Mouse (Mus musculus) left cerebral cortex, adult 18-20 months (tissue): ENCODE data around the gene Cd81. TPM values are rescaled to one million over a fixed set of nuclear protein-coding genes. Genes with fewer than 3 reads are reported as not detected.

ENCODE experiments used
- DNase-seq, 2 experiments: peaks; one replicate each; pipeline ENCODE4 v3.0.0; 2021 to 2022; ENCODE audit warnings: low spot score in 2 of 2, mixed read lengths in 1 of 2
- long read RNA-seq, 2 experiments: library from polyadenylated mRNA; stranded (forward); transcript quantifications; one replicate each; pipeline ENCODE4 v2.0.0; 2021
- total RNA-seq, 2 experiments: library from RNA; stranded (reverse); gene quantifications; 2 replicates each; pipeline ENCODE4 v1.2.3; 2021

Gene Cd81
- 100 to 1,000 TPM; 388 to 392 TPM for total RNA-seq
- long read RNA-seq, experiment 1, transcript Cd81-201 (8 exons, 1,533 nt): major isoform, 1,392 of 1,461 reads
- long read RNA-seq, experiment 1, partial matches to known transcripts: 2 of 1,461 reads
- long read RNA-seq, experiment 1, other reads (novel, unspliced or antisense): 63 of 1,461 reads
- long read RNA-seq, experiment 2, transcript Cd81-201 (8 exons, 1,533 nt): major isoform, 1,002 of 1,039 reads
- long read RNA-seq, experiment 2, partial matches to known transcripts: 16 of 1,039 reads
- long read RNA-seq, experiment 2, other reads (novel, unspliced or antisense): 19 of 1,039 reads

- peak; percentile 73 to 81 for DNase-seq
Observed at GRCm38 (mm10) chr7:143052626-143053007, at the start of gene Cd81. TSS of gene Cd81 (plus strand) at chr7:143052739.

DNA sequence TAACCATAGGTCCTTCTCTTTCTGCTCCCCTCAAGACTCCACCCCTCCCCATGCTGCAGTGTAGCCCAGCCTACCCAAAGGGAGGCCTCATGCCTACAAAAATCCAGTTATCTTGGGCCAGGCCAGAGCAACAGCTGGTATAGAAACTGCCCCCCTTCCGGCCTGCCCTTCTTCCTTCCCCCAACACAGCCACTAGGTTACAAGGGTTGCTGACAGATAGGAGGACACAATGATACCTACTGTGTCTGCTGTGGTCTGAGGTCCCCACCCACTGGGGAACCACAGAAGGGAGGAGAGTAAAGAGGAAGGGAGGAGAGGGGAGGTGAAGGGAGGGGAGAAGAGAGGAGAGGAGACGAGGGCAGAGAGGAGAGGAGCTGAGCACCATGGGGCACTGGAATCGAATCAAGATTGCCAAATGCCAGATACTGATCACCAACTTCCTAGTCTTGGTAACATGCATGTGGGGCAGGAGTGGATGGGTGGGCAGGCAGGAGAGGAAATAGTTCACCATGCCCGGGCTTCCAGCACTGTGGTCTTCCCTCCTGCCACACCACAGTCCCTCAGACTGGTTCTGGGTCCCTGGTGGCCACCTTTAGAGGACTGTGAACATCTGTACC lies 47.7 kb upstream of the Cd81 start, which contains the start of gene Tspan32:
TSS of gene Tspan32 (plus strand) at position 320 of the 617 bp plus-strand sequence.
- no peak for DNase-seq

DNA sequence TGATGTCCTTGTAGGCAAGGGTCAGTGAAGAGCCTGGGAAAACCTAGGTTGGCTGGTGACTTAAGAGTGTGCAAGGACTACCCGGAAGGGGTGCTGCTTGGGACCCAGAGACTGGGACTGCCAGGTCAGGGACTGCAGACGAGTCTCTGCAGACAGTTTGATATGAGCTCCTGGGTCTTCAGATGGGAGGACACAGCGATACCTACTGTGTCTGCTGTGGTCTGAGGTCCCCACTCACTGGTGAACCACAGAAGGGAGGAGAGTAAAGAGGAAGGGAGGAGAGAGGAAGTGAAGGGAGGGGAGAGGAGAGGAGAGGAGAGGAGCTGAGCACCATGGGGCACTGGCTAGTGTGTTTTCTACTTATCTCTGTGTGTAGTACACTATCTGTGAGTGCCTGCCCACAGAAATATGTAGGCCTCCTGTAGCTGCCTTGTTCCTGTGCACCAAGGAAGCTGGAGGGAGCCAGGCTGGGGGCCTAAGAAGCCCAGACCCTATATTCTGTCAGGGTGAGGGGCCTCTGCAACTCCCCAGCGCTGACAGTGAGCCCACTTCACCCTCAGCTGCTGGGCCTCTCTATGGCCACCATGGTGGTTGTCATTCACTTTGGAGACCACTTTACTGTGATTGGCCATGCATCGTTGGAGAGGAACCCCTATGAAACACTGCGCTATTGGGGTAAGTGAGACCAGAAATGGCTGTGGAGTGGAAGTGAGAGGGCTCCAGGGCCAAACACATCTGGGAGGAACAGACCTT lies 47.0 kb upstream of the Cd81 start:
- no peak for DNase-seq

GRCm38 (mm10) chr7:143006097-143006755 lies 46.3 kb upstream of the Cd81 start:
- no peak for DNase-seq

DNA sequence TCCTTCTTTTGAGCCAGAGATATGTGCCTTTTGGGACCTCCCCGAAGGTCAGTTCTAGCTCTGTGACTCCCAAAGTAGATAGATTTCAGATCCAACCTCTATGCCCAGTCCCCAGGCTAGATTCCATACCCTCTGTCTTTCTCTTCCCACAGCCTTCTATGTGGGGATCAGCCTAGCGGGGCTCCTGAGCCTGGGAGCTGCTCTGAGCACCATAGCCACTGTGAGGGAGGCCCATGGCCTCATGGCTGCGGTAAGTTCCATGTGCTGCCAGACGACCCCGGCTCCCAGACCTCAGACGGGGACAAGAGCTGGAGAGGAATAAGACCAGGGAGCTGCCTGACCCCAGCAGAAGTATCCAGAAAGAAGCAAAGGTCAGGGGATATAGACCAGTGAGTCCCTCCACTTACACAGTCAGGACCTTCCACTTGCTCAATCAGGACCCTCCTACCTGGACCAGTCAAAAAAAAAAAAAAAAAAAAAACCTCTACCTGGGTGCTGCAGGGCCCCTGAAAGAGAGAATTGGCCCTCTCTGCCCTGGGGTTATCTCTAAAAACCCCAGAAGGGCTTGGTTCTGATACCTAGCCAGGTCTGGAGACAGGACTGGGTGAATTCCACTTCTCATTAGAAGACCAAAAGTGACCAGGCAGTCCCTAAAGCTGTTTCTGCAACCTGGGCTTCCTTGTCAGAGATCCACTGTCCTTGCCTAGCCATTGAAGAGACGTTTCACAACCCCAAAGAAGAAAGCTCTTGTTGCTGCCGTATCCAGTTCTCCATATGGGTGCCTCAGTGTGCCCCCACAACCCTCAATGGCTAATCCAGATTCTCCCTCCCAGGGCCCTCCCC lies 45.6 kb upstream of the Cd81 start:
- DNase-seq: no peak

DNA sequence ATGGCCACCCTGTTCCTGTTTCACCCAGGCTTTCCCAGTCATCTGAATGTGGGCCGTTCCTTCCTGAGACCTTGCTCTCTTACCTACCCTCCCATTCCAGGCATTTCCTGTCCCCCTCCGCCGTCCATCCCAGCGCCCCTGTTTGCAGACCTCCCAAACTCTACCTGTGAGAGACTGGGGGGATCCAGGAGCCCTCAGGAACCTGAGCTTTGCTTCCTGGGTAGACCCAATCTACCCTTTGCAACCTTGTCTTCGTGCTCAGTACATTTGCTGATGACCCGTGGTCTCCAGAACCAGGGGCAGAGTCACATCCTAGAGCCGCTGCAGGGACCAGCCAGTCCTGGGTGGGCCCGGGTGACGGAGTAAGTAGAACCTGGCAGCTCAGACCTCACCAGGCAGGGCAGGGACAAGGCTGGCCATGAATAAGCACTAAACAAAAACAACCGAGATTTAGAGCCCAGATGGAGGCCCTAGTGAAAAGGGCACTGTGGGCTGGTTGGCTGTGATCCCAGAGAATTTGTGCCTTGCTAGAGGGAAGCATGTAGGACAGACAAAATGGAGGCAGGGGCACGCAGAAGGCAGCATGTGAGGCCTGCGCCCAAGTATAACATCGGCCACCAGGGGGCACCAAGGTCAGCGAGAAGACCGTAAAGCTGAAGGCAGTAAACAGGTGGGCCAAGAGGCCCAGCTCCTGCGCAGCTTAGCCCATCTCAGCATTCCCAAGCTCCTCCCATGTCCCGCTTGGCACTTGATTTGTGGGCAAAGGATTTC lies 44.8 kb upstream of the Cd81 start:
- DNase-seq: peak; percentile 91 to 95

DNA sequence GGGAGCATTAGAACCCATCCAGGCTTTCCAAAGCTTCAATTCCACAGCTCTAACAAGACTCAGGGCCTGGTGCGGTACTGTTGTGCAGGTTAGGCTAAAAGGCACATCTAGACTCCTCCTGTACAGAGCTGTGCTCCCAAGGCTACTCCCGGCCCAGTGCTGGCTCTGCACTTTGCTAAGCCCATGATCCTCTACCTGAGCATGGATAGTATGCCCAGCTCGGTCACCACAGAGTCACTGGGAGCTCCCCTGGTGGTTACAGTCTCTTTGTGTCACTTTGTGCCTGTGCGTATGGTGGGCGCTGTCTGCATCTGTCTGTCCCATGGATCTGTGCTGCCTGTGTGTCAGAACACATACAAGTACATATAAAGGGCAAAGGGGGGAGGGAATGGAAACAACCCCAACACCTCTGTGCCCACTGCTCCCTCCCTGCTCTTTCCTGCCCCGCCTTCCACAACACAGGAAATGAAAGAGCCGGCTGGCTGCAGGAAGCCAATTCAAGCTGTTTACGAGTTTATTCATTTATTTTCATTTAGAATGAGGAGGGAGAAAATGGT lies 44.1 kb upstream of the Cd81 start:
- DNase-seq: no peak

DNA sequence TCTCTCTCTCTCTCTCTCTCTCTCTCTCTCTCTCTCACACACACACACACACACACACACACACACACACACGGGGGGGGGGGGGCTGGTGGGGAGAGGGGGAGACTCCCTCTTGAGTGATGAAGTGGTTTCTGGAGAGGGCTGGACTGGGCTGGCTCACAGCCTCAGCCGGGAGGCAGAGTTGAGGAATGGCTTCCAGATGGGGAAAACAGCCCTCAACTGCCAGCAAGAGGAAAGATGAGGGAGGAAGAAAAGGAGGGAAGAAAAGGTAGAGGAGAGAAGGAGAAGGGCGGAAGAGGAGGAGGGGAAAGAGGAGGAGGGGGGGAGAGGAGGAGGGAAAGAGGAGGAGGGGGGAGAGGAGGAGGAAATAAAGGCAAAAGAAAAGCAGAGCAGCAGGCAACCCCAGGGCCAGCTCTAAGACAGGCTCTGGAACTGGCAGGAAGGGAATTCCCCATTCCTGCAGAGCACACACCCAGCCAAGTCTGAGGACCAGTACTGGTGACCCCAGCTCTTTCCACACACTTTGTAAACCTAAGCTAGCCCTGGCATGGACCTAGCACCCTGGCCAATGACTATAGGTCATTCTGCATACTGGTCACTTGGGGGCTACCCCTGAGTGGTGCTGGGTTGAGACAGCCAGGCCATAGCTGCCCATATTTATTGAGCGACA lies 43.4 kb upstream of the Cd81 start:
- DNase-seq: no peak

DNA sequence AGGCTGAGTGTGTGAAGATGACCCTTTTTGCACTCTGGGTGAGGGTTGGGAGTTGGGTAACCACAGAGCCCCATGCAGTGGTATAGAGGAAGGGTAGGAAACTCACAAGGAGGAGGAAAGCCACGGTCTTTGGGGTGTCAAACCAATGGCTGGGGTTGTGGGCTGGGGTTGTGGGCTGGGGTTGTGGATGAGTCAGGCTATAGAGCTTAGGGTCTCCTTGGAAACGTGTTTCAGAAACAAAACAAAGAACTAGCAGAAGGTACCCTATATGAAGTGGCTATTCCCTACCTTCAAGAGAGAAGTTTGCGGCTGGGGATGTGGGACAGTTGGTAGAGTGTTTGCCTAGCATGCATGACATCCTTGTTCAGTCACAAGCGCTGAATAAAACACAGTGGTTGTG lies 42.5 kb upstream of the Cd81 start:
- no peak for DNase-seq

- no peak for DNase-seq
Observed at GRCm38 (mm10) chr7:143011226-143011625, 41.3 kb upstream of the Cd81 start.

- DNase-seq: no peak
Observed at GRCm38 (mm10) chr7:143012230-143012875, 40.2 kb upstream of the Cd81 start.

- peak; percentile 44 to 54 for DNase-seq
Observed at GRCm38 (mm10) chr7:143013420-143014178, 38.9 kb upstream of the Cd81 start.

DNA sequence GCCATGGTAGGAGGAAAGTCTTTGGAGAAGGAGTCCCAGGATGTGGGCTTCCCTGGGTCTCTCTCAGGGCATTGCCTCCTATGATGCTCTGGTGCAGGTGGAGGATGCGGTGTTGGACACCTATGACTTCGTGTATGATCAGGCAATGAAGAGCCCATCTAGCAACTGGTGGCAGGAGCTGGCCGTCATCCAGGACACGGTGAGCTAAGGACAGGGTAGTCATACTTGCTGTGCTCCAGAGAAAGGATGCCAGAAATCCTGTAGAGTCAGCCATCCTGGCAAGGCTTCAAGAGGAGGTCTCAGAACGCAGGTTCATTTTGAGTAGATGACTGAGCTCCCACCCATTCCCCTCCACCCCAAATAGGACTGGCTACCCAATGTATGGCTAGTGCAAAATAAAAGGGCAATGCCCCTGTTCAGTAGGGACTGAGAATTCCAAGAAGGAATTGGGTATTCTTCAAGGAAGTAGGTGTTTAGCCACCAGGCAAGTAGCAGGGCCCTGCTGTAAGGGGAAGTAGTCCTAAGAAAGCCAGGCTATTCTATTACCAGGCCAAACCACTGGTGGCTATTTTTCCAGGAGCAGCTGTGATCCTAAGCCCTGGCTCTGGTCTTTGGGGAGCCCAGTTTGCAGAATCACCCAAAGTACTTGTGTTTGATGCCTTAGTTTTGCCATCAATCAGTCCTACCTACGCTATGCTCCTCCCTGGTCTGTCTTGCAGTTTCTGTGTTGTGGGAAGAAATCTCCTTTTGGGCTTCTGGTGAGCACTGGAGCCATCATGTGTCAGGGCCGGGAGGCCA lies 37.5 kb upstream of the Cd81 start:
- DNase-seq: no peak

DNA sequence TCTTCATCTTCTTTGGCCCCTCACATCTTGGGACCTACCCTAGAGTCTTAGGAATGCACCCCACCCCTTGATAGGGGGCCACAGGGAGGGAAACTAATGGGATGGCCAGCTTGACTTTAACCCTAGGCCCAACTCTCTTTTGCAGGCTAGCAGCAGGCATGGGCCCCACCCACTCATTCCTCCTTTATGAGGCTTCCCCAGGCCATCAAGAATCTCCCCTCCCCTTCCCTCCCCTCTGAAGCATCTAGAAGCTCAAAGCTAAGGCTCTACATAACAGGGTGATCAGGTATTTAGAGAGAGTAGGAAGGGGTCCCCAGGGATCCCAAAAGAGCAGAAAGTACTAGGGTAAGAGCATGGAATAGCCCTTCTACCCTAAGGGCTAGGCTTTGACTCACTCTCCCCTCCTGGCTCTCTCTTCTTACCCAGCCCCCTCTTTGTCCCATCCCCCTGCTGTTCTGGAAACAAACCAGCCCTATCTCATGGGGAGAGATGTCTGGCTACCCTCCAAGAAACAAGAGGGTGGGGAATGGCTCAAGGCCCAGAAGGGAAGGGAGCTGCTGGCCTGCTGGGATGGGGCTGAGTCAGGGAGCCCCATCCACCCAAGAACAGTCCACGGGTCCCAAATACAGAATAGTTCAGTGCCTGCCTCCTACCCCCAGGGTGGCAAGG lies 36.6 kb upstream of the Cd81 start:
- DNase-seq: peak; percentile 42 to 43

DNA sequence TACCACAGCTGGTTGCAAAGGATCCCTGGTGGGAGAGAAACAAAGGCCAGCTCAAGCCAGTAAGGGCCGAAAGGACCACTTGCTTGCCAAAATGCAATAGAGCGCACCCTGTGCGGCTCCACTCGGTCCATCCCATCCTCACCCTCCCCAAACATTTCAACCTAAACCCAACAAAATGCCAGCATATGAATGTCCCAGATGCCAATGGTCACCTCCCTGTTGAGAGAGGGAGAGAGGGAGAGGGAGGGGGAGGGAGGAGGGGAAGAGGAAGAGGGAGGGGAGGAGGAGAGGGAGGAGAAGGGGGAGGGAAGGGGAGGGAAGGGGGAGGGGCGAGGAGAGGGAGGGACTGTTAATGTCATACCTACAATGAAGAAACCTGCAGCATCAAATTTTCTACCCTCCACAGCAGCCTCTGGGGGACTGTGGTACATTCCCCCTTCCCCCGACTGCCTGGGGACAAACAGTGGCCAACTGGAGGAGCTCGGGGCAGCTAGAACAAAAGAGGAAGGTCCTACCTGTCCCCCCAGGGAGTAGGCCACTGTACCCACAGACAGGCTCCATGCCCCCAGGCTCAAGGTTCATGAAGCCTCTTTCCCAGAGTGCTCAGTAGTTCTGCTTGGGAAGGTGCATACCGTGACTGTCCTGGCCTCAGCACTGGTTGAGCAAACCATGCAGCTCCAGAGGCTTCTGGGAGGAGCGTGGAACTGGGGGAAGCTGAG lies 36.0 kb upstream of the Cd81 start:
- DNase-seq: no peak

GRCm38 (mm10) chr7:143017181-143017580 lies 35.4 kb upstream of the Cd81 start:
- DNase-seq: no peak
